Mouse (Mus musculus) cerebellum, adult 9-11 months (tissue): ENCODE measurements around the gene Gm20479.

Experiments
- DNase-seq: peaks from one replicate; pipeline ENCODE4 v3.0.0; 2022

Gene Gm20479

DNA sequence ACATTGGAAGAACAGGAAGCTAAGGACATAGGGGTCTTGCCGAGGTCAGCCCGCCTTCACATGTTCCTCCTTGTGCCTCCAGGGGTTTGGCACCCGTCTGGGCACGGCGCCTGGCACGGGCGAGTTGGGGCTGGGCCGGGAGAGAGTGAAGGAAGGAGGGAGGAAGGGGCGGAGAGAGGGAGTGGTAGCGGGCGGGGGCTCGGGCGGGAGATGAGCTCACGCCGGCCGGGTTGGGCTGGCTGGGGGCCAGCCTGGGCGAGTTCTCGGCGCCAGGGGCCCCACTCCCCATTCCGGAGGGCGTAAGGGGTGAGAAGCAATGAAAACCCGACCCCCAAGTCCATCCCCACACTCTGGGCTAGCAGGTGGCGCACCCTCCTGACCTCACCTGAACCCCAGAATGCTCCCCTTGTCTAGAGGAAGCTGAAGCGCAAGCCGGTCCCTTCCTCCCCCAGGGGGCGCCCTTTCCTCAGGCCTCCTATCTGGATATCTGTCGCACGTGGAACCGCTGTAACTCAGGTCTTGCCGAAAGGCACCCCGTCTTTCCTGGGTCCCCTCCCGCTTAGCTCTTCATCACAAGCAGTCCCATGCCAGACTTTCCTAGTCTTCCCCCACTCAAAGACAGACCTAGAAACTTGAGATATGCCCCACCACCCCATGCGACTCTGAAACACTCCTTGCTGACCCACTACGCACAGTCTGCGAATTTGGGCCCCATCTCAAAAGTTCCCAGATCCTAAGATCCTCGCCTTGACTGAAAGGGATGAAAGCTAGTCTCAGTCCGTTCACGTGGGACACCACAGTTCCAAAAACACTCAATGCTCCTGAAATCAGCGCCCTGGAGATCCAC lies 24.6 kb downstream of the Gm20479 start:
- peak; percentile 76 for DNase-seq

DNA sequence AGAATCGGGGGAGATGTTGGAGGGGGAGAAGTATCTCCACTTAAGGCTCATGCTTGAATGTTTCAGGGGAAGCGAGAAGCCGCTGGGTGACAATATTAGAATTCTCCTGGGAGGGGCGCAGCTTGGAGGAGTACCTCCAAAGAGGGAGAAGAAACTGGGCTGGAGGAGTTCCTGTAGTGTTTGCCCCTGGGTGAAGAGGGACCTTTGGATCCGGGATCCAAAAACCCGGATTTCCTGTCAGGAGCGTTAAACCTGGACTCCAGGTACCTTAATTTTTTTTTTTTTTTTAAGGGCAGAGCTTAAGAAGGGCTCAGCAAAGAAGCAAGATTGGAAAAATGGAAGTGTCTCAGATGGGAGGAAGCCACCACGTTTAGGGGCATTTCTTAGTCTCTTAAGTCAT lies 25.4 kb downstream of the Gm20479 start:
- DNase-seq: no peak

GRCm38 (mm10) chr7:27331541-27331851 lies 25.7 kb downstream of the Gm20479 start:
- DNase-seq: no peak

DNA sequence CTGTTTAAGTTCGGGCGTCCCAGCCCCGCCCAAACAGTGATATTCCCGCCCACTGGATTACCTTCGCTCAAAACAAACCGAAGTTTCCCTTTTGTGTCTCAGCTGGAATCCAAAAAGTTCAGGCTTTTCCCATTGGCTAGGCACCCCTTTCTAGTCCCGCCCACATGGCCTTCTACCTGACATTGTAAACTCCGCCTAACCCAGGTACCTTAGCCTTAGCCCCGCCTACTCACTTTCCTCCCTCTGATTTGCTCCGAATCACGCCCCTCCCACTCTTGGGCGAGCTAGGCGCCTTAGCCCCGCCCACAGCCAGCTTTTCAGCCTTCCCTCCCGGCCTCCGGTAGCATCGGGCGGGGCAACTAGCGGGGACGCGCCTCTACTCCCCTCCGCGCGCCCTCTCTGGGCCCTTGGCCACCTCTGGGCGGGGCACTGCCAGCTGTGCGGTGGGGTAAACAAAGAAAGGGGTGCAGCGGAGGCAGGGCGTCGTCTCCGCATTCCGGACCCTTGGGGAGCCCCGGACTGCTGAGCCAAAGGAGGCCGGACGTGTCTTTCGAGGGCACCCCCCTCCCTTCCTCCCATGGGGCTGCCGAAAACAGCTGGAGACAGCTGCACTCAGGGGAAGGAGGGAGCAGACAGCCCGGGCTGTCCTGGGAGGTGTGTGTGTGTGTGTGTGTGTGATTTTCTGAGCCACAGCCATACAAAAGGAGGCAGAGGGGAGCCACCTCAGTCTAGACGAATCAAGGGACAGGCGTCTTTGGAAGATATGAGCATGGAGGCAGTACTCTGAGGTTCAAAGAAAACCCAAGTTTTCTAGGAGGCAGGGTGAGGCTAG lies 26.3 kb downstream of the Gm20479 start:
- DNase-seq: peak; percentile 70

GRCm38 (mm10) chr7:27329981-27330380 lies 27.2 kb downstream of the Gm20479 start:
- no peak for DNase-seq

DNA sequence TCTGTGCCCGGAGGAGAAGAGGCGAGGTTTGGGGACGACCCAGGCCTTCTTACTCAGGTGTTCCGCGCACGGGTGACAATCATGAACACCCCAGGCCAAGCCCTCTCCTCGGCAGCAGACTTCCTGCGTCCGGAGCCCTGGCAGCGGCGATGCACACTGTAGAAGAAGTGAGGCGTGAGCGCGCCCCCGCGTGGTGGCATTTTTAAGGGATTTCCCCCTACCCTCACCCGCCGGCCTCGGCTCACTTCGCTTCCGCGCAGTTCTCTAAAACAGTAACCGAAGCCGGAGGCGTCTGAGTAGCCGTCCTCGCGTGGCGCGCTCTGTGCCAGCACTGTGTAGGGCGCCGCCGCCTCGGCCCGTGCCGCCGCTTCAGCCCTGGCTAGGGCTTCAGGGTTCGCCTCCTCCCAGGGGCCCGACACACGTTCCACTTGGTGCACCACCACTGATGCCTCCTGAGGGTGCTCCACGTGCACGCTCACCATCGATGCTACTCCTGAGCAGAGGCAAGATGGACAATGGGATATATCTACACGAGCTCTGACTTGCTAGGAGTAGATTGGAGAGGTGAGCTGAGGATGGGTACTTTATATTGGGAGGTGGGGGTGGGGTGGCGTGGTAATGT lies 27.8 kb downstream of the Gm20479 start:
- peak; percentile 65 for DNase-seq

GRCm38 (mm10) chr7:27328648-27329047 lies 28.6 kb downstream of the Gm20479 start:
- DNase-seq: peak; percentile 47

- peak; percentile 46 for DNase-seq
Measured at GRCm38 (mm10) chr7:27328161-27328560, 29.1 kb downstream of the Gm20479 start.

DNA sequence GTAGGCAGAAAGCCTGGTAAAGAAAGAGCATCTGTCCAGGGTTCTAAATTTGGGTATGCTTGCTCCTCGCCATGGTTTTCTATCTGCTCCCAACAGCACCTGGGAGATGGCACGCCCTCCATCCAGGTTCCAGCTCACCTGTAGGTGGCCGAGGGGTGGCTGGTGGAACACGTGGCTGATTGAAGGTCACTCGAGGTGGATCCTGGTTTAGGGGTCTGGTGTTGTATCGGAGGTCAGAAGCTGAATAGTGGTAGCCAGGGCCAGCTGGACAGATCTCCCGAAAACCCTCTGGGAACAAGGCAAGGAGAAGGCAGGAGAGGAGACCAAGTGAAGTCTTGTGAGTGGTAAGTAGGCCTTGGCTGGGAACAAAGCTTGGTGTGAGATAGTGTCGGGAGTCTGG lies 29.7 kb downstream of the Gm20479 start:
- DNase-seq: no peak

GRCm38 (mm10) chr7:27326101-27326880 lies 30.9 kb downstream of the Gm20479 start:
- DNase-seq: peak; percentile 80

GRCm38 (mm10) chr7:27325697-27326096 lies 31.5 kb downstream of the Gm20479 start:
- DNase-seq: peak; percentile 72

DNA sequence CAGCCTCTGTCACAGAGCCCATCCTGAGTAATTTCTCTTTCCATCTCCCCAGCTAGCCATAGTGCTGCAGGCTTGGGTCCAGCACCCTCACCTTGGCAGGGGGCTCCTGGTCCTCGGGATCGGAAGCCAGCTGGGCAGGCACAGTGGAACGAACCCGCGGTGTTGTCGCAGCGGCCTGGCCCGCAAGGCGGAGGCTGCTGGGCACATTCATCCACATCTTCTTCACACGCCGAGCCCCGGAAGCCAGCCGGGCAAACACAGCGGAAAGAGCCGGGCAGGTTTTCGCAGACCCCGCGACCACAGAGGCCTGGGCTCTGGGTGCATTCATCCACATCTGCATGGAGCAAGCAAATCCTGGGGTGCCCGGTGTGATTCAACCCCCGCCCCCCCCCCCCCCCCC lies 32.3 kb downstream of the Gm20479 start:
- DNase-seq: no peak

DNA sequence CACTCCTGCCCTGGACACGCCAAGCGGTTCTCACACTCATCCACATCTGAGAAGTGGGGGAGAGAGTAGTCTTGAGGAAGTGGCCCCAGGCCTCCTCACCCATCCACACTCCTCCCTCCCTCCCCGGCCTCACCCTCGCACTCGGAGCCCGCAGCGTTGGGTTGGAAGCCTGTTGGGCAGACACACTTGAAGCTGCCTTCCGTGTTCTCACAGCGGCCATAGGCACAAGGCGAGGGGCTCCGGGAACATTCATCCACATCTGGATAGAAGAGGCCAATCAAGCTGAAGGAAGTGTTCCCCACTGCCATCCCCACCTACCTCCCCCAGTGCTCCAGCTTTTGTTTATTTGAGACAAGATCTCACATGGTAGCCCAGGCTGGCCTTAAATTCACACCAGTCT lies 33.1 kb downstream of the Gm20479 start:
- DNase-seq: no peak

- DNase-seq: no peak
Measured at GRCm38 (mm10) chr7:27323001-27323400, 34.2 kb downstream of the Gm20479 start.

DNA sequence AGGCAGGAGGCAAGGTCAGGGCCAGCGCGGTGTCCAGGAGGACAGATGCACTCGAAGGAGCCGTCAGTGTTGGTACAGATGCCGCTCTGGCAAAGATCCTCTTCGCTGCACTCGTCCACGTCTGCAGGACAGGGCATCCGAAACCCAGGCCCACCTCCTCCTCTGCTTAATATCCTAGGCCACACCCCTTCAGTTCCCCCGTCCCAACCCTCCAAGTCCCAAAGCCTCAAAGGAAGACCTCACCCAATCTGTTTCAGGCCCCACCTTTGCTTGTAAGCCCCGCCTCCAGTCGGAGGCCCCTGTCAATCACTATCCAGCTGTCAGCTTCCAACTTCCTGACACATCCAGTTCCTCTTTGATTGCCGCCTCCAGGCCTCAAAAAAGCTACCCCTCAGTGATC lies 34.9 kb downstream of the Gm20479 start:
- no peak for DNase-seq

GRCm38 (mm10) chr7:27319411-27319810 lies 37.8 kb downstream of the Gm20479 start:
- no peak for DNase-seq

GRCm38 (mm10) chr7:27315958-27316357 lies 41.3 kb downstream of the Gm20479 start:
- DNase-seq: peak; percentile 49

GRCm38 (mm10) chr7:27314393-27314792 lies 42.8 kb downstream of the Gm20479 start:
- DNase-seq: no peak

GRCm38 (mm10) chr7:27311651-27312284 lies 45.5 kb downstream of the Gm20479 start:
- no peak for DNase-seq

DNA sequence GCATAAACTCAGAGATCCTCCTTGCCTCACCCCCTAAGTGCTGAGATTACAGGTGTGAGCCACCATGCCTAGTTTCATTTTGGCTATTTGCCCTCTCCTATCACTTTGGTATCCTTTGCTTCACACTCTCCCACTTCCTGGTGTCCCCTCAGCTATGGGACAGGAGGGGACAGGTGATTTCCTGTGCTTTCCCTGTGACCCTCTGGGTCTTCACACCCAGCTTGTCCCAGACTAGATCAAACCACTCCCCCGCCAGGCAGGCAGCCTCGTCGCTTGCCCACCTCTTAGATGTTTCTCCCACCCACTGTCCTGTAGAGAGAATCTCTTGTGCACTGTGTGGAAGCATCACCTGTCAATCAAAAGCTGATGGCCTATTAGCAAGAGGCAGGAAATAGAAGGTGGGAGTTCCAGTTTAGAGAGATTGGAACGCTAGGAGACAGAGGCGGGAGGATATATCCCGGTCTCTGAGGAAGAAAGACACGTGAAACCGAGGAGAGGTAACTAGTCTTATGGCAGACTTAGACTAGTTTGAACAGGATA lies 46.2 kb downstream of the Gm20479 start:
- no peak for DNase-seq

DNA sequence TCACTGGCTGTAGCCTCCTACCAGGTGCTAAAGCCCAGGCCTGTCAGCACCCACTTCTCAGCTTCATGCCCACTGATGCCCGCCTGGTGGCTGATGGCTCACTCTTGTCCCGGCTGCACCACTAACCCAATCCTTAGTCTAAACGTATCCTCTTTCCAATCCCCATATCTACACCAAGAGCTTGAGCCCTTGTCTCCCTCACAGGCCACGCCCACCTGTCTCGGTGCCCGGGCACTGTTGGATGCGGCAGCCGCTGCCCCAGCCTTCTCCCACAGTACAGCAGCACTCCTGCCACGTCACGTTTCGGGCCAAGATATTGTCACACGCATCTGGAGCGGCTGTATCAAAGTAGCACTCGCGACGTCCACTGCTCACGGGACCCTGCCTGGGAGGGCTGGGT lies 46.9 kb downstream of the Gm20479 start:
- DNase-seq: peak; percentile 61

GRCm38 (mm10) chr7:27309832-27310231 lies 47.4 kb downstream of the Gm20479 start:
- DNase-seq: no peak
